Mouse (Mus musculus) stomach, postnatal 0 days (tissue): ENCODE measurements around the gene Pink1. TPM values are rescaled to one million over a fixed set of nuclear protein-coding genes. Genes with fewer than 3 reads are reported as not detected.
A peak's percentile ranks its signal among the peaks of the same experiment; 100 is the strongest.

Experiments
- ATAC-seq: fragments of 200-750 bp; cut with Nextera tagmentation; 2 replicates; pipeline ENCODE4 v1.8.0; 2017; ENCODE audit not compliant: low FRiP score, low TSS enrichment
- DNase-seq: peaks from one replicate; pipeline ENCODE4 v3.0.0-alpha.2; 2016; ENCODE audit warnings: low spot score
- H3K27ac ChIP-seq: fragments of 300-500 bp; sonication (generic); replicated peaks from 2 replicates; pipeline ENCODE4 v1.5.1; 2014; ENCODE audit warnings: mild to moderate bottlenecking, control low read depth
- H3K27me3 ChIP-seq: fragments of 300-500 bp; sonication (generic); 2 replicates; pipeline ENCODE4 v1.6.1; 2014; ENCODE audit warnings: low read length; ENCODE audit not compliant: control insufficient read depth, insufficient read depth
- H3K36me3 ChIP-seq: fragments of 300-500 bp; sonication (generic); 2 replicates; pipeline ENCODE4 v1.6.1; 2014; ENCODE audit warnings: low read length, mixed read lengths; ENCODE audit not compliant: control insufficient read depth, insufficient read depth
- H3K4me1 ChIP-seq: fragments of 300-500 bp; sonication (generic); replicated peaks from 2 replicates; pipeline ENCODE4 v1.6.1; 2014; ENCODE audit warnings: antibody characterized with exemption; ENCODE audit not compliant: control insufficient read depth, insufficient read depth
- H3K4me2 ChIP-seq: fragments of 300-500 bp; sonication (generic); replicated peaks from 2 replicates; pipeline ENCODE4 v1.6.1; 2014; ENCODE audit warnings: low read depth, mild to moderate bottlenecking, control low read depth, moderate library complexity
- H3K4me3 ChIP-seq: fragments of 300-500 bp; sonication (generic); 2 replicates; pipeline ENCODE4 v1.5.1; 2014; ENCODE audit warnings: low read depth, low read length, control low read depth
- H3K9ac ChIP-seq: fragments of 300-500 bp; sonication (generic); 2 replicates; pipeline ENCODE4 v1.6.1; 2014; ENCODE audit warnings: mild to moderate bottlenecking, low read length, control low read depth, mixed read lengths
- H3K9me3 ChIP-seq: fragments of 300-500 bp; sonication (generic); 2 replicates; pipeline ENCODE4 v1.6.1; 2016; ENCODE audit warnings: low read length; ENCODE audit not compliant: control insufficient read depth
- CTCF ChIP-seq: IDR thresholded peaks from 2 replicates; pipeline ENCODE4 v1.5.1; 2016; ENCODE audit warnings: antibody characterized with exemption, low read depth, mild to moderate bottlenecking, moderate library complexity
- EP300 ChIP-seq: optimal IDR thresholded peaks from 2 replicates; pipeline ENCODE3; 2016; ENCODE audit warnings: antibody characterized with exemption
- WGBS: fragments of 180-500 bp; shearing (Covaris S2); extraction: QIAGEN DNeasy Blood & Tissue Kit; methylation state at CpG from one replicate; pipeline ENCODE4 v1.1.7; 2014; 5-methylcytosine and 5-hydroxymethylcytosine counted together
- polyA plus RNA-seq: library from polyadenylated mRNA; unstranded; fragments of >200 nt; fragmentation: Nextera tagmentation; extraction: Ambion mirVana; gene quantifications from 2 replicates; pipeline ENCODE4 v1.2.1, GENCODE M21; 2015

Gene Pink1
- polyA plus RNA-seq, 1 experiment from 2014 or later, result 62.1 TPM

- Histone ChIP-seq H3K4me3 (no peak overlapping the region), H3K27me3 (no peaks in the 10 kb centered on the region), H3K9me3 (no peaks in the 10 kb centered on the region), H3K4me1 (no peaks in the 10 kb centered on the region), H3K9ac (no peak overlapping the region), H3K36me3 (no peaks in the 10 kb centered on the region), H3K27ac (no peak overlapping the region), H3K4me2 (no peak overlapping the region)
- ATAC-seq, result no peak
- 71% methylated on average over 1 of the region's 1 CpGs for WGBS
- no peak for DNase-seq
- TF ChIP-seq EP300 (no peak), CTCF (no peak)
Measured at GRCm38 (mm10) chr4:138347280-138347679, 21.2 kb upstream of the Pink1 start.

- TF ChIP-seq CTCF (no peak), EP300 (no peak)
- no peak overlapping the region for H3K4me2 ChIP-seq
- ATAC-seq, result peak; percentile 22; the same call in 1 of the 2 replicates
Measured at GRCm38 (mm10) chr4:138344891-138345545, 18.9 kb upstream of the Pink1 start.

GRCm38 (mm10) chr4:138343341-138343837, 17.3 kb upstream of the Pink1 start:
- H3K4me1 ChIP-seq, result no peaks in the 10 kb centered on the region
- no peaks in the 10 kb centered on the region for H3K27me3 ChIP-seq
- 63% methylated on average over 10 of the region's 10 CpGs for WGBS
- no peak overlapping the region for H3K4me3 ChIP-seq
- TF ChIP-seq CTCF (no peak), EP300 (no peak)
- H3K4me2 ChIP-seq, result no peak overlapping the region
- peak; percentile 21; the same call in 1 of the 2 replicates for ATAC-seq
- peak overlapping the region; percentile 88 for H3K27ac ChIP-seq
- no peaks in the 10 kb centered on the region for H3K9me3 ChIP-seq
- H3K36me3 ChIP-seq, result no peaks in the 10 kb centered on the region
- peak; percentile 42 for DNase-seq
- H3K9ac ChIP-seq, result no peak overlapping the region

More at GRCm38 (mm10) chr4:138344891-138345545, 18.9 kb upstream of the Pink1 start:
- Histone ChIP-seq H3K27me3 (no peaks in the 10 kb centered on the region), H3K27ac (0 out of 2 replicates have a peak overlapping the region, but pooled peaks have one; percentile 40), H3K36me3 (no peaks in the 10 kb centered on the region), H3K9ac (no peak overlapping the region), H3K4me1 (no peaks in the 10 kb centered on the region), H3K4me3 (no peak overlapping the region), H3K9me3 (no peaks in the 10 kb centered on the region)
- WGBS, result 66% methylated on average over 9 of the region's 9 CpGs
- DNase-seq, result no peak

GRCm38 (mm10) chr4:138342778-138343177, 16.7 kb upstream of the Pink1 start:
- DNase-seq (peak; percentile 76), ATAC-seq (peak; percentile 80)
- H3K27ac ChIP-seq, result peak overlapping the region; percentile 88
- H3K9ac ChIP-seq, result no peak overlapping the region
- H3K4me1 ChIP-seq, result no peaks in the 10 kb centered on the region
- WGBS, result 56% methylated on average over 6 of the region's 6 CpGs
- H3K4me2 ChIP-seq, result no peak overlapping the region
- H3K4me3 ChIP-seq, result no peak overlapping the region
- no peaks in the 10 kb centered on the region for H3K27me3 ChIP-seq
- H3K36me3 ChIP-seq, result no peaks in the 10 kb centered on the region
- H3K9me3 ChIP-seq, result no peaks in the 10 kb centered on the region
- TF ChIP-seq EP300 (no peak), CTCF (no peak)

- H3K27me3 ChIP-seq, result no peaks in the 10 kb centered on the region
- no peak for DNase-seq
- H3K9ac ChIP-seq, result no peak overlapping the region
- ATAC-seq, result no peak
- H3K36me3 ChIP-seq, result no peaks in the 10 kb centered on the region
- no peaks in the 10 kb centered on the region for H3K4me1 ChIP-seq
- 0 out of 2 replicates have a peak overlapping the region, but pooled peaks have one; percentile 88 for H3K27ac ChIP-seq
- no peak overlapping the region for H3K4me3 ChIP-seq
- no peak overlapping the region for H3K4me2 ChIP-seq
- 68% methylated on average over 7 of the region's 7 CpGs for WGBS
- no peaks in the 10 kb centered on the region for H3K9me3 ChIP-seq
- TF ChIP-seq CTCF (no peak), EP300 (no peak)
Measured at GRCm38 (mm10) chr4:138342048-138342447, 15.9 kb upstream of the Pink1 start.

GRCm38 (mm10) chr4:138341393-138341792, 15.3 kb upstream of the Pink1 start:
- DNase-seq, result no peak

More at GRCm38 (mm10) chr4:138341393-138341792, 15.3 kb upstream of the Pink1 start:
- ATAC-seq, result no peak
- H3K9ac ChIP-seq, result no peak overlapping the region
- no peaks in the 10 kb centered on the region for H3K27me3 ChIP-seq
- H3K4me2 ChIP-seq, result no peak overlapping the region
- H3K36me3 ChIP-seq, result no peaks in the 10 kb centered on the region
- no peak overlapping the region for H3K27ac ChIP-seq
- H3K4me1 ChIP-seq, result no peaks in the 10 kb centered on the region
- no peaks in the 10 kb centered on the region for H3K9me3 ChIP-seq
- H3K4me3 ChIP-seq, result no peak overlapping the region
- TF ChIP-seq CTCF (no peak), EP300 (no peak)
- WGBS, result 73% methylated on average over 8 of the region's 8 CpGs
